Mouse (Mus musculus) left cerebral cortex, adult 8-10 months (tissue): ENCODE measurements around the gene Knl1. TPM values are rescaled to one million over a fixed set of nuclear protein-coding genes. Genes with fewer than 3 reads are reported as not detected.
"Not testable (repeated sequence)": the region's sequence is repeated elsewhere in the genome, so short reads cannot be mapped to it uniquely, and the experiment has no call there.

Experiments used
- DNase-seq, 2 experiments: peaks; one replicate each; pipeline ENCODE4 v3.0.0; 2022; ENCODE audit warnings: low spot score in 2 of 2
- total RNA-seq, 4 experiments: library from RNA; stranded (reverse); gene quantifications; 2 replicates each; pipeline ENCODE4 v1.2.4; 2022

Gene Knl1
- total RNA-seq, result 1 to 10 TPM in 1 of 4 experiments, under 1 TPM in 3; 0.21 to 1.0 (median 0.29) TPM

- peak; percentile 89 to 100 for DNase-seq
Observed at GRCm38 (mm10) chr2:119046649-119047611, at the start of gene Knl1. Knl1 (plus strand) TSS chr2:119047119.

GRCm38 (mm10) chr2:118998115-118998866 lies 48.6 kb upstream of the Knl1 start:
- no peak for DNase-seq

GRCm38 (mm10) chr2:118999025-118999639 lies 47.8 kb upstream of the Knl1 start:
- DNase-seq, result no peak

- no peak for DNase-seq
Observed at GRCm38 (mm10) chr2:119006886-119007285, 40.0 kb upstream of the Knl1 start.

GRCm38 (mm10) chr2:119009376-119009775 lies 37.5 kb upstream of the Knl1 start:
- DNase-seq, result no peak

GRCm38 (mm10) chr2:119014989-119015388 lies 31.9 kb upstream of the Knl1 start:
- DNase-seq, result no peak

- no peak for DNase-seq
Observed at GRCm38 (mm10) chr2:119015604-119016180, 31.2 kb upstream of the Knl1 start.

GRCm38 (mm10) chr2:119016312-119016711 lies 30.6 kb upstream of the Knl1 start:
- DNase-seq, result not testable (repeated sequence)

- no peak for DNase-seq
Observed at GRCm38 (mm10) chr2:119017647-119018046, 29.3 kb upstream of the Knl1 start.

GRCm38 (mm10) chr2:119018391-119019122 lies 28.4 kb upstream of the Knl1 start:
- no peak for DNase-seq

- DNase-seq, result no peak
Observed at GRCm38 (mm10) chr2:119019131-119019530, 27.8 kb upstream of the Knl1 start.

- DNase-seq, result no peak
Observed at GRCm38 (mm10) chr2:119019538-119019937, 27.4 kb upstream of the Knl1 start.

- no peak for DNase-seq
Observed at GRCm38 (mm10) chr2:119023154-119023660, 23.7 kb upstream of the Knl1 start.

- DNase-seq, result no peak
Observed at GRCm38 (mm10) chr2:119024536-119025238, 22.2 kb upstream of the Knl1 start.

- no peak for DNase-seq
Observed at GRCm38 (mm10) chr2:119025239-119025616, 21.7 kb upstream of the Knl1 start.

- no peak for DNase-seq
Observed at GRCm38 (mm10) chr2:119026951-119027350, 20.0 kb upstream of the Knl1 start.

- peak; percentile 92 to 96 for DNase-seq
Observed at GRCm38 (mm10) chr2:119028941-119029551, 17.9 kb upstream of the Knl1 start, which contains the start of gene Ccdc32. Ccdc32 (minus strand) TSS chr2:119029393.

GRCm38 (mm10) chr2:119032191-119032590 lies 14.7 kb upstream of the Knl1 start:
- DNase-seq, result no peak

- peak; percentile 79 to 91 for DNase-seq
Observed at GRCm38 (mm10) chr2:119034656-119035396, 12.1 kb upstream of the Knl1 start, which contains the start of gene Rpusd2. Rpusd2 (plus strand) TSS chr2:119034790.
